ENCODE assay signal across 28 mouse cellular contexts in genomic region chr3:126886644-126887043, GRCm38 (mm10).
A peak's percentile ranks its signal among the peaks of the same experiment; 100 is the strongest.
DNase-seq lines count a peak whose midpoint lies in the region; ATAC-seq lines count a peak whose summit lies in the region.
"Had no signal": no experiment of that assay in that cellular context is flagged by ENCODE, and none has a peak within 500 bp of the region (broad histone marks: within the 10 kb centered on the region; RNA-seq: fewer than 3 reads in every experiment).

No protein-coding gene starts in this region.

- no peak overlapping the region for H3K4me2 ChIP-seq in forebrain, embryonic 11.5 days (ENCODE audit: low read depth, low read length, severe bottlenecking)
- H3K4me2 ChIP-seq in forebrain, embryonic 13.5 days: no peak overlapping the region
- H3K4me2 ChIP-seq in hindbrain, embryonic 12.5 days (replicated peaks): no peak overlapping the region
- no peak overlapping the region for H3K4me2 ChIP-seq in neural tube, embryonic 12.5 days (replicated peaks)
- H3K4me2 ChIP-seq in neural tube, embryonic 14.5 days (ENCODE audit: low read depth, low read length): no peak overlapping the region
- H3K4me2 ChIP-seq: embryonic facial prominence, embryonic 13.5 days; embryonic facial prominence, embryonic 15.5 days had no signal

- no peaks in the 10 kb centered on the region for H3K4me1 ChIP-seq in forebrain, embryonic 11.5 days (replicated peaks; ENCODE audit: control insufficient read depth, insufficient read depth, low read length)
- H3K4me1 ChIP-seq in forebrain, embryonic 13.5 days: no peaks in the 10 kb centered on the region
- H3K4me1 ChIP-seq in hindbrain, embryonic 12.5 days: no peaks in the 10 kb centered on the region
- no peaks in the 10 kb centered on the region for H3K4me1 ChIP-seq in hindbrain, embryonic 10.5 days (replicated peaks)
- H3K4me1 ChIP-seq in neural tube, embryonic 12.5 days: no peaks in the 10 kb centered on the region
- no peaks in the 10 kb centered on the region for H3K4me1 ChIP-seq in neural tube, embryonic 14.5 days (ENCODE audit: control insufficient read depth, insufficient read depth, low read length)
- H3K4me1 ChIP-seq: embryonic facial prominence, embryonic 13.5 days; embryonic facial prominence, embryonic 15.5 days; forebrain, embryonic 10.5 days had no signal

- no peaks in the 10 kb centered on the region for H3K9me3 ChIP-seq in forebrain, embryonic 11.5 days (ENCODE audit: control insufficient read depth, low read length)
- no peaks in the 10 kb centered on the region for H3K9me3 ChIP-seq in forebrain, embryonic 13.5 days (replicated peaks)
- H3K9me3 ChIP-seq in hindbrain, embryonic 12.5 days (replicated peaks): no peaks in the 10 kb centered on the region
- no peaks in the 10 kb centered on the region for H3K9me3 ChIP-seq in hindbrain, embryonic 10.5 days
- no peaks in the 10 kb centered on the region for H3K9me3 ChIP-seq in neural tube, embryonic 12.5 days
- no peaks in the 10 kb centered on the region for H3K9me3 ChIP-seq in neural tube, embryonic 14.5 days (ENCODE audit: control insufficient read depth, low read length)
- H3K9me3 ChIP-seq: embryonic facial prominence, embryonic 13.5 days; embryonic facial prominence, embryonic 15.5 days; forebrain, embryonic 10.5 days; G1E had no signal

- no peaks in the 10 kb centered on the region for H3K36me3 ChIP-seq in forebrain, embryonic 11.5 days (ENCODE audit: control insufficient read depth, insufficient read depth, low read length)
- no peaks in the 10 kb centered on the region for H3K36me3 ChIP-seq in forebrain, embryonic 13.5 days (ENCODE audit: poor library complexity, severe bottlenecking)
- H3K36me3 ChIP-seq in hindbrain, embryonic 12.5 days: no peaks in the 10 kb centered on the region
- H3K36me3 ChIP-seq in hindbrain, embryonic 10.5 days: no peaks in the 10 kb centered on the region
- H3K36me3 ChIP-seq in neural tube, embryonic 12.5 days: no peaks in the 10 kb centered on the region
- no peaks in the 10 kb centered on the region for H3K36me3 ChIP-seq in neural tube, embryonic 14.5 days (ENCODE audit: control insufficient read depth, insufficient read depth, low read length)
- H3K36me3 ChIP-seq: embryonic facial prominence, embryonic 13.5 days; embryonic facial prominence, embryonic 15.5 days; forebrain, embryonic 10.5 days; G1E had no signal

- H3K4me3 ChIP-seq in forebrain, embryonic 11.5 days (ENCODE audit: low read depth, low read length): no peak overlapping the region
- no peak overlapping the region for H3K4me3 ChIP-seq in forebrain, embryonic 13.5 days
- no peak overlapping the region for H3K4me3 ChIP-seq in hindbrain, embryonic 12.5 days
- H3K4me3 ChIP-seq in hindbrain, embryonic 10.5 days: no peak overlapping the region
- H3K4me3 ChIP-seq in neural tube, embryonic 12.5 days: no peak overlapping the region
- H3K4me3 ChIP-seq in neural tube, embryonic 14.5 days (ENCODE audit: low read depth, low read length): no peak overlapping the region
- H3K4me3 ChIP-seq: embryonic facial prominence, embryonic 13.5 days; embryonic facial prominence, embryonic 15.5 days; erythroblast, embryonic 14.5 days; forebrain, embryonic 10.5 days had no signal

- no peaks in the 10 kb centered on the region for H3K27me3 ChIP-seq in forebrain, embryonic 11.5 days (ENCODE audit: control insufficient read depth, insufficient read depth, low read length)
- no peaks in the 10 kb centered on the region for H3K27me3 ChIP-seq in forebrain, embryonic 13.5 days
- H3K27me3 ChIP-seq in hindbrain, embryonic 12.5 days: no peaks in the 10 kb centered on the region
- no peaks in the 10 kb centered on the region for H3K27me3 ChIP-seq in hindbrain, embryonic 10.5 days (ENCODE audit: insufficient read depth, poor library complexity, severe bottlenecking)
- no peaks in the 10 kb centered on the region for H3K27me3 ChIP-seq in neural tube, embryonic 12.5 days (replicated peaks)
- H3K27me3 ChIP-seq in neural tube, embryonic 14.5 days (ENCODE audit: control insufficient read depth, insufficient read depth, low read length): no peaks in the 10 kb centered on the region
- H3K27me3 ChIP-seq: CH12.LX; embryonic facial prominence, embryonic 13.5 days; embryonic facial prominence, embryonic 15.5 days had no signal

- H3K27ac ChIP-seq in forebrain, embryonic 11.5 days (ENCODE audit: low read depth, low read length): no peak overlapping the region
- H3K27ac ChIP-seq in forebrain, embryonic 13.5 days: no peak overlapping the region
- no peak overlapping the region for H3K27ac ChIP-seq in hindbrain, embryonic 12.5 days
- no peak overlapping the region for H3K27ac ChIP-seq in hindbrain, embryonic 10.5 days
- no peak overlapping the region for H3K27ac ChIP-seq in neural tube, embryonic 12.5 days
- no peak overlapping the region for H3K27ac ChIP-seq in neural tube, embryonic 14.5 days (ENCODE audit: low read depth, low read length)
- H3K27ac ChIP-seq: embryonic facial prominence, embryonic 13.5 days; embryonic facial prominence, embryonic 15.5 days; forebrain, embryonic 10.5 days had no signal

- ATAC-seq in forebrain, embryonic 11.5 days (replicated peaks; ENCODE audit: low FRiP score): 0 out of 2 replicates have a peak, but pooled peaks have one; percentile 12
- ATAC-seq in forebrain, embryonic 13.5 days: no peak
- 0 out of 2 replicates have a peak, but pooled peaks have one; percentile 16 for ATAC-seq in hindbrain, embryonic 12.5 days (ENCODE audit: low FRiP score)
- peak; percentile 63 for ATAC-seq in neural tube, embryonic 12.5 days (ENCODE audit: low FRiP score, low read depth)
- peak; percentile 63; the same call in 1 of the 2 replicates for ATAC-seq in neural tube, embryonic 14.5 days (ENCODE audit: low read depth)
- ATAC-seq: CD4-positive, CD25-positive, alpha-beta regulatory T cell, adult 4 months; forebrain, embryonic 14.5 days; forebrain, embryonic 16.5 days had no signal

- no peak for DNase-seq in forebrain, embryonic 11.5 days (ENCODE audit: low spot score)
- DNase-seq in hindbrain, embryonic 10.5 days (ENCODE audit: low spot score): no peak
- no peak for DNase-seq in gastrocnemius, postnatal 10 days
- DNase-seq in lung, postnatal 14 days: no peak
- DNase-seq: adrenal gland, adult 2 months; adrenal gland, postnatal 10 days; adrenal gland, postnatal 25 days; B cell, adult 2 months; cerebellum, adult 11 months; cerebellum, adult 18-20 months; cerebellum, adult 8-10 months; cerebellum, adult 9-11 months; cerebellum, postnatal 14 days; cerebellum, postnatal 36 days; embryo, embryonic 11 days had no signal

- 80% methylated on average over 4 of the region's 4 CpGs for WGBS in forebrain, embryonic 11.5 days
- WGBS in forebrain, embryonic 13.5 days: 62% methylated on average over 4 of the region's 4 CpGs
- WGBS in hindbrain, embryonic 12.5 days: 67% methylated on average over 4 of the region's 4 CpGs
- 88% methylated on average over 4 of the region's 4 CpGs for WGBS in hindbrain, embryonic 10.5 days
- 23% methylated on average over 4 of the region's 4 CpGs for WGBS in neural tube, embryonic 12.5 days
- WGBS in neural tube, embryonic 14.5 days: 20% methylated on average over 4 of the region's 4 CpGs

- H3K9ac ChIP-seq in forebrain, embryonic 11.5 days (ENCODE audit: low read length): no peak overlapping the region
- no peak overlapping the region for H3K9ac ChIP-seq in forebrain, embryonic 13.5 days
- H3K9ac ChIP-seq in hindbrain, embryonic 12.5 days: no peak overlapping the region
- no peak overlapping the region for H3K9ac ChIP-seq in neural tube, embryonic 12.5 days
- no peak overlapping the region for H3K9ac ChIP-seq in neural tube, embryonic 14.5 days (replicated peaks; ENCODE audit: low read depth, low read length)
- H3K9ac ChIP-seq: embryonic facial prominence, embryonic 13.5 days; embryonic facial prominence, embryonic 15.5 days had no signal
